Mouse (Mus musculus) forebrain, embryonic 11.5 days (tissue): Measurements from ENCODE around the gene Ppie. TPM values are rescaled to one million over a fixed set of nuclear protein-coding genes. Genes with fewer than 3 reads are reported as not detected.
"Not testable (repeated sequence)": the region's sequence is repeated elsewhere in the genome, so short reads cannot be mapped to it uniquely, and the experiment has no call there.

Source experiments
- ATAC-seq: fragments of 200-750 bp; cut with Nextera tagmentation; replicated peaks from 2 replicates; pipeline ENCODE4 v1.8.0; 2017; ENCODE audit warnings: moderate TSS enrichment; ENCODE audit not compliant: low FRiP score
- DNase-seq: peaks from one replicate; pipeline ENCODE4 v3.0.0-alpha.2; 2017; ENCODE audit warnings: low spot score
- H3K27ac ChIP-seq: fragments of 300-500 bp; sonication (generic); 2 replicates; pipeline ENCODE4 v1.5.1; 2014; ENCODE audit warnings: low read depth, low read length
- H3K27me3 ChIP-seq: fragments of 300-500 bp; sonication (generic); 2 replicates; pipeline ENCODE4 v1.6.1; 2014; ENCODE audit warnings: mild to moderate bottlenecking, low read length, mixed read lengths; ENCODE audit not compliant: control insufficient read depth, insufficient read depth
- H3K36me3 ChIP-seq: fragments of 300-500 bp; sonication (generic); 2 replicates; pipeline ENCODE4 v1.6.1; 2014; ENCODE audit warnings: mild to moderate bottlenecking, low read length, moderate library complexity, mixed read lengths; ENCODE audit not compliant: control insufficient read depth, insufficient read depth
- H3K4me1 ChIP-seq: fragments of 300-500 bp; sonication (generic); replicated peaks from 2 replicates; pipeline ENCODE4 v1.6.1; 2014; ENCODE audit warnings: low read length, mixed read lengths; ENCODE audit not compliant: control insufficient read depth, insufficient read depth
- H3K4me2 ChIP-seq: fragments of 300-500 bp; sonication (generic); 2 replicates; pipeline ENCODE4 v1.6.1; 2014; ENCODE audit warnings: low read depth, mild to moderate bottlenecking, low read length, moderate library complexity, mixed read lengths; ENCODE audit not compliant: severe bottlenecking
- H3K4me3 ChIP-seq: fragments of 300-500 bp; sonication (generic); 2 replicates; pipeline ENCODE4 v1.5.1; 2014; ENCODE audit warnings: low read depth, low read length
- H3K9ac ChIP-seq: fragments of 300-500 bp; sonication (generic); 2 replicates; pipeline ENCODE4 v1.6.1; 2014; ENCODE audit warnings: low read length
- H3K9me3 ChIP-seq: fragments of 300-500 bp; sonication (generic); 2 replicates; pipeline ENCODE4 v1.6.1; 2016; ENCODE audit warnings: low read length, mixed read lengths; ENCODE audit not compliant: control insufficient read depth
- WGBS: fragments of 180-500 bp; shearing (Covaris S2); extraction: QIAGEN DNeasy Blood & Tissue Kit; methylation state at CpG from one replicate; pipeline ENCODE4 v1.1.7; 2014; 5-methylcytosine and 5-hydroxymethylcytosine counted together
- polyA plus RNA-seq: library from polyadenylated mRNA; unstranded; fragments of >200 nt; fragmentation: Nextera tagmentation; extraction: Ambion mirVana; gene quantifications from 2 replicates; pipeline ENCODE4 v1.2.1, GENCODE M21; 2014

The Ppie gene
- polyA plus RNA-seq, result 116 and 123 TPM in 2 replicates

DNA sequence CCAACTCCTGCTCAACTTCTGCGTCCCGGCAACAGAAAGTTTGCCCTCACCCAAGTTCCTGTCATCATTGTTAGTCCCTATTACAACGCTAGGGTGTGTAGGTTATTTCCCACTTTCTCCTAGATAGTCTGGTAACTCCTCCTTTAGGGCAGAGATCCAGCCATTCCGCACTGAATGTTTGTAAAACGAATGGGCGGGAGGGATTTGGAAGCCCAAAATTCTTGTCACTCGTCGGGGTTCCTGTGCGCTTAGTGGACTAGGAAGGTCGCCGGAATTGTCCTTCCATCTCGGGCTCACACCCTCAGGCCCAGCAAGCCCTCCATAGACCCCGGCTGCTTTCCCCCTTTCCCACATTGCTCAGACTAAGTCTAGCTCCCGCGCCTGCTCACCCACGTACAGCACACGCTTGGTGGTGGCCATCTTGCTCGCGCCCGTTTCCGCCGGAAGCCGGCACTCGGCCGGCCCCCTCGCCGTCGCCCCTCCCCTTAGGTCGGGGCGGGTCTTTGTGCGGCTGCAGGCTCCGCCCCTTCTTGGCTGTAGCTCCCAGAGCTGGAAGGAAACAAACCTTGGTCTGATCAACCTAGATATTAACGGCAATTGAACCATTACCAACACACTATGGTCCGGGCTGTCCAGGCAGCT is at the start of gene Ppie:
Gene Ppie, minus strand, starts transcription at position 439 of the 642 bp plus-strand sequence.
- WGBS, result under 1% methylated on average over 34 of the region's 34 CpGs
- Histone ChIP-seq H3K27ac (peak within 1 kb of the TSS; percentile 47), H3K4me1 (no peaks in the 10 kb centered on the region; the same call in 1 of the 2 replicates), H3K4me2 (peak within 1 kb of the TSS; percentile 67), H3K27me3 (peaks cover 2% of the 10 kb centered on the region; the same call in 1 of the 2 replicates), H3K36me3 (peaks cover 4% of the 10 kb centered on the region; the same call in 1 of the 2 replicates), H3K9me3 (no peaks in the 10 kb centered on the region), H3K4me3 (peak within 1 kb of the TSS; percentile 73), H3K9ac (peak within 1 kb of the TSS; percentile 74)
- DNase-seq (peak; percentile 95), ATAC-seq (peak; percentile 98)

- DNase-seq, result no peak
- H3K27me3 ChIP-seq, result peaks cover 35% of the 10 kb centered on the region
- H3K4me2 ChIP-seq, result no peak overlapping the region
Measured at GRCm38 (mm10) chr4:123184816-123185215, 45.1 kb upstream of the Ppie start.

GRCm38 (mm10) chr4:123183239-123184056 is 43.7 kb upstream of the Ppie start:
- peak; percentile 93 for ATAC-seq
- peaks cover 7% of the 10 kb centered on the region for H3K4me1 ChIP-seq
- no peaks in the 10 kb centered on the region for H3K9me3 ChIP-seq
- H3K27me3 ChIP-seq, result peaks cover 35% of the 10 kb centered on the region
- peak overlapping the region; percentile 43 for H3K4me3 ChIP-seq
- 12% methylated on average over 44 of the region's 44 CpGs for WGBS
- peak overlapping the region; percentile 39 for H3K9ac ChIP-seq
- H3K4me2 ChIP-seq, result peak overlapping the region; percentile 78
- no peaks in the 10 kb centered on the region for H3K36me3 ChIP-seq
- H3K27ac ChIP-seq, result no peak overlapping the region
- peak; percentile 89 for DNase-seq

More at GRCm38 (mm10) chr4:123184816-123185215, 45.1 kb upstream of the Ppie start:
- Histone ChIP-seq H3K4me1 (peaks cover 7% of the 10 kb centered on the region), H3K9me3 (no peaks in the 10 kb centered on the region), H3K9ac (no peak overlapping the region), H3K4me3 (no peak overlapping the region), H3K36me3 (no peaks in the 10 kb centered on the region), H3K27ac (no peak overlapping the region)
- ATAC-seq, result no peak
- 43% methylated on average over 3 of the region's 3 CpGs for WGBS

- DNase-seq (peak; percentile 67), ATAC-seq (peak; percentile 45)
- no peak within 1 kb of the TSS for H3K27ac ChIP-seq
- H3K36me3 ChIP-seq, result no peaks in the 10 kb centered on the region
- peaks cover 7% of the 10 kb centered on the region for H3K4me1 ChIP-seq
- H3K9ac ChIP-seq, result peak within 1 kb of the TSS; percentile 39
- H3K4me3 ChIP-seq, result peak within 1 kb of the TSS; percentile 43
- WGBS, result under 1% methylated on average over 44 of the region's 44 CpGs
- peaks cover 37% of the 10 kb centered on the region for H3K27me3 ChIP-seq
- H3K4me2 ChIP-seq, result peak within 1 kb of the TSS; percentile 78
- no peaks in the 10 kb centered on the region for H3K9me3 ChIP-seq
Measured at GRCm38 (mm10) chr4:123182328-123183238, 42.8 kb upstream of the Ppie start, which contains the start of gene Hpcal4. Gene Hpcal4 (plus strand): TSS chr4:123183227.

DNA sequence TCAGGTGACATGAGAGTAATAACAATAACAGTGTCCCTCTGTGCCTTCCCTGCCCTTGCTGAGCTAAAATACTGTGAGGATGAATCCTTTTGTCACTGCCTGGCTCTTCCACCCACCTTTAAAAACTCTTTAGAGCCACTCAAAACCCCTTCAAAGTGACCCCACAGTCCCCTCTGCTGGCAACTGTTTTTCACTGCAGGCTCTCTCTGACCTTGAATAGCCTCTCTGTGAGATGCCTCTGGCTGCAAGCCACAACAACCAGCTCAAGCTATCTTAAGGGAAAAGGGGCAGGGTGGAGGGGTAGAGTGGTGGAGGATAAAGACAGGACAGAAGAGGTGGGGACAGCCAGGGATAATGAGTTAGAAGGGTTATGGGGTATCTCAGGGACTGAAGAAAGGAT is 32.1 kb upstream of the Ppie start:
- no peaks in the 10 kb centered on the region for H3K9me3 ChIP-seq
- DNase-seq (no peak), ATAC-seq (no peak)
- H3K4me2 ChIP-seq, result no peak overlapping the region
- no peak overlapping the region for H3K9ac ChIP-seq
- H3K27me3 ChIP-seq, result no peaks in the 10 kb centered on the region
- no peak overlapping the region for H3K27ac ChIP-seq
- no peaks in the 10 kb centered on the region for H3K36me3 ChIP-seq
- no peaks in the 10 kb centered on the region for H3K4me1 ChIP-seq
- no peak overlapping the region for H3K4me3 ChIP-seq

DNA sequence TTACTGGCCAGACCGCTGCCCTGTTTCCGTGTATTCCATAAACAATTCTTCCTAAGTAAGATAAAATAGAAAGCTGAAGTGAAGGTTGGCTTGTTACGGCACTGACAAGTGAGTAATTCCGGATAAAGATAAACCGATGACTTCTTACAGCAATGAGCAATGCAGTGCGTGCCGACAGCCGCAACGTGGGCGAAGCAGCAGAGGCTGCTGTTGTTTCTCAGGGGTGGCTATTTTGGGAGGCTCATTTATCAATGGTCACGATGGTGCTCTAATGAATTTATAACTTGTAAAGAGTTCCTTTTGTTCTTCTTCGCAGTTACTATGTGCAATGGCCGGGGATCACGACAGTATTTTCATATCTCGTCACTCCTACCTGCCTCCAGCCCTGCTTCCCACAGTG is 24.4 kb upstream of the Ppie start:
- no peaks in the 10 kb centered on the region for H3K27me3 ChIP-seq
- 90% methylated on average over 15 of the region's 15 CpGs for WGBS
- H3K9ac ChIP-seq, result no peak overlapping the region
- no peaks in the 10 kb centered on the region for H3K9me3 ChIP-seq
- H3K4me3 ChIP-seq, result no peak overlapping the region
- H3K4me2 ChIP-seq, result no peak overlapping the region
- no peaks in the 10 kb centered on the region for H3K36me3 ChIP-seq
- ATAC-seq, result no peak
- H3K4me1 ChIP-seq, result no peaks in the 10 kb centered on the region
- DNase-seq, result no peak
- no peak overlapping the region for H3K27ac ChIP-seq

- ATAC-seq (0 out of 2 replicates have a peak, but pooled peaks have one; percentile 39), DNase-seq (peak; percentile 53)
- Histone ChIP-seq H3K27ac (no peak overlapping the region), H3K9ac (no peak overlapping the region), H3K27me3 (no peaks in the 10 kb centered on the region), H3K4me2 (peak overlapping the region; percentile 31), H3K4me3 (no peak overlapping the region), H3K36me3 (no peaks in the 10 kb centered on the region), H3K4me1 (no peaks in the 10 kb centered on the region), H3K9me3 (no peaks in the 10 kb centered on the region)
- WGBS, result 15% methylated on average over 15 of the region's 15 CpGs
Measured at GRCm38 (mm10) chr4:123162305-123162917, 22.7 kb upstream of the Ppie start.

GRCm38 (mm10) chr4:123161251-123161650 is 21.5 kb upstream of the Ppie start:
- not testable (repeated sequence) for DNase-seq, H3K27ac ChIP-seq, H3K36me3 ChIP-seq, H3K9me3 ChIP-seq, H3K4me3 ChIP-seq, H3K4me2 ChIP-seq, ATAC-seq, H3K9ac ChIP-seq, H3K4me1 ChIP-seq, H3K27me3 ChIP-seq
- WGBS, result 93% methylated on average over 3 of the region's 3 CpGs
